Mouse (Mus musculus) ES-E14 (cell line): ENCODE data around the gene Gm9913.

Experiments used
- CHD2 ChIP-seq: IDR thresholded peaks from 2 replicates; pipeline ENCODE4 v1.6.1; 2014; ENCODE audit warnings: mild to moderate bottlenecking, low read depth, low read length, inconsistent platforms
- HCFC1 ChIP-seq: IDR thresholded peaks from 2 replicates; pipeline ENCODE4 v1.6.1; 2012; ENCODE audit warnings: low read length, inconsistent platforms, borderline replicate concordance; ENCODE audit not compliant: insufficient read depth
- MAFK ChIP-seq: IDR thresholded peaks from 2 replicates; pipeline ENCODE4 v1.6.1; 2014; ENCODE audit warnings: mild to moderate bottlenecking, low read depth, low read length, inconsistent platforms; ENCODE audit not compliant: insufficient read depth
- ZC3H11A ChIP-seq: IDR thresholded peaks from 2 replicates; pipeline ENCODE4 v1.6.1; 2012; ENCODE audit warnings: low read depth, mild to moderate bottlenecking, inconsistent platforms, low read length, borderline replicate concordance
- ZNF384 ChIP-seq: IDR thresholded peaks from 2 replicates; pipeline ENCODE4 v1.6.1; 2012; ENCODE audit warnings: low read depth, low read length, inconsistent platforms

GRCm38 (mm10) chr2:125474690-125475089, 30.2 kb upstream of the Gm9913 start:
- no peak for TF ChIP-seq MAFK
- TF ChIP-seq HCFC1, result no peak
- TF ChIP-seq ZNF384, result no peak
- no peak for TF ChIP-seq CHD2
- TF ChIP-seq ZC3H11A, result no peak
